Mouse (Mus musculus) G1E (cell line): Measurements from ENCODE around the gene Ccl20.

Source experiments
- CTCF ChIP-seq: IDR thresholded peaks from 2 replicates; pipeline ENCODE4 v1.5.1; 2012; ENCODE audit warnings: low read depth, low read length, inconsistent platforms, mixed read lengths
- GATA1 ChIP-seq: IDR thresholded peaks from 2 replicates; pipeline ENCODE4 v1.6.1; 2012; ENCODE audit warnings: borderline replicate concordance, low read length, inconsistent platforms, mixed read lengths
- POLR2AphosphoS5 ChIP-seq: IDR thresholded peaks from 2 replicates; pipeline ENCODE4 v1.6.1; 2012; ENCODE audit warnings: low read depth, low read length, inconsistent platforms; ENCODE audit not compliant: insufficient replicate concordance

- TF ChIP-seq POLR2AphosphoS5 (no peak), CTCF (no peak), GATA1 (no peak)
Observed at GRCm38 (mm10) chr1:83161658-83162057, 45.1 kb downstream of the Ccl20 start.
